Mouse (Mus musculus) CH12.LX (cell line): Measurements from ENCODE around the gene Tas2r126. TPM values are rescaled to one million over a fixed set of nuclear protein-coding genes. Genes with fewer than 3 reads are reported as not detected.
A peak's percentile ranks its signal among the peaks of the same experiment; 100 is the strongest.

Experiments
- DNase-seq: peaks from one replicate; pipeline ENCODE4 v3.0.0-alpha.2; 2013; ENCODE audit errors: extremely low read depth
- H3K27ac ChIP-seq: 2 replicates; pipeline ENCODE4 v1.5.1; 2012; ENCODE audit warnings: low read depth, mild to moderate bottlenecking, control low read depth, moderate library complexity; ENCODE audit not compliant: insufficient read depth
- H3K27me3 ChIP-seq: replicated peaks from 2 replicates; pipeline ENCODE3; 2012; ENCODE audit warnings: inconsistent platforms
- H3K36me3 ChIP-seq, 2 experiments: replicated peaks in 1 of 2; 2 replicates each; pipeline versions ENCODE3 to v1.6.1; 2012; ENCODE audit warnings: inconsistent platforms in 1 of 2, low read length in 1 of 2, mild to moderate bottlenecking in 1 of 2, mixed read lengths in 1 of 2, moderate library complexity in 1 of 2; ENCODE audit not compliant: control insufficient read depth in 1 of 2, insufficient read depth in 1 of 2
- H3K4me1 ChIP-seq, 2 experiments: 2 replicates each; pipeline ENCODE4 v1.6.1; 2012; ENCODE audit warnings: inconsistent platforms in 1 of 2, moderate library complexity in 1 of 2; ENCODE audit not compliant: insufficient read depth in 2 of 2, control insufficient read depth in 1 of 2
- H3K4me2 ChIP-seq: 2 replicates; pipeline ENCODE4 v1.6.1; 2012; ENCODE audit warnings: low read depth, mild to moderate bottlenecking, control low read depth; ENCODE audit not compliant: poor library complexity, insufficient read depth, severe bottlenecking
- H3K4me3 ChIP-seq, 3 experiments: fragments of 150-350 bp in 1 of 3; sonication (generic) in 1 of 3; replicated peaks in 1 of 3; 2 replicates each; pipeline versions ENCODE3 to v1.5.1; 2011 to 2012; ENCODE audit warnings: low read depth in 2 of 3, low read length in 2 of 3, mild to moderate bottlenecking in 2 of 3, moderate library complexity in 2 of 3, control low read depth in 1 of 3, improper control_type of control experiment in 1 of 3, inconsistent platforms in 1 of 3, mixed read lengths in 1 of 3; ENCODE audit not compliant: poor library complexity in 1 of 3
- H3K79me2 ChIP-seq: replicated peaks from 2 replicates; pipeline ENCODE4 v1.6.1; 2012; ENCODE audit warnings: mild to moderate bottlenecking, moderate library complexity; ENCODE audit not compliant: control insufficient read depth, poor library complexity, insufficient read depth, severe bottlenecking; ENCODE audit errors: extremely low read depth
- H3K9ac ChIP-seq: 2 replicates; pipeline ENCODE4 v1.6.1; 2012; ENCODE audit warnings: low read depth, mild to moderate bottlenecking, control low read depth, moderate library complexity; ENCODE audit not compliant: insufficient read depth
- H3K9me3 ChIP-seq: replicated peaks from 2 replicates; pipeline ENCODE3; 2012; ENCODE audit warnings: low read length, inconsistent platforms, mixed read lengths
- BHLHE40 ChIP-seq: IDR thresholded peaks from 2 replicates; pipeline ENCODE4 v1.6.1; 2011; ENCODE audit warnings: mild to moderate bottlenecking, low read depth, low read length, improper control_type of control experiment
- CHD1 ChIP-seq: IDR thresholded peaks from 2 replicates; pipeline ENCODE4 v1.6.1; 2012; ENCODE audit warnings: low read depth, low read length, improper control_type of control experiment, inconsistent platforms
- CHD2 ChIP-seq: IDR thresholded peaks from 2 replicates; pipeline ENCODE4 v1.6.1; 2011; ENCODE audit warnings: low read length, improper control_type of control experiment
- CTCF ChIP-seq, 2 experiments: IDR thresholded peaks in 1 of 2; conservative IDR thresholded peaks in 1 of 2; 2 replicates each; pipeline ENCODE4 v1.5.1; 2011 to 2012; ENCODE audit warnings: low read depth in 2 of 2, low read length in 2 of 2, improper control_type of control experiment in 1 of 2, inconsistent platforms in 1 of 2, mild to moderate bottlenecking in 1 of 2, moderate library complexity in 1 of 2
- E2F4 ChIP-seq: IDR thresholded peaks from 2 replicates; pipeline ENCODE4 v1.6.1; 2011; ENCODE audit warnings: low read depth, low read length, improper control_type of control experiment; ENCODE audit not compliant: insufficient replicate concordance
- ELF1 ChIP-seq: IDR thresholded peaks from 2 replicates; pipeline ENCODE4 v1.6.1; 2014; ENCODE audit warnings: low read depth, mild to moderate bottlenecking, inconsistent platforms, low read length, improper control_type of control experiment
- EP300 ChIP-seq: IDR thresholded peaks from 2 replicates; pipeline ENCODE4 v1.6.1; 2011; ENCODE audit warnings: low read length, improper control_type of control experiment
- ETS1 ChIP-seq: conservative IDR thresholded peaks from 2 replicates; pipeline ENCODE4 v1.6.1; 2012; ENCODE audit warnings: low read depth, mild to moderate bottlenecking, inconsistent platforms, low read length, improper control_type of control experiment, moderate library complexity
- IRF4 ChIP-seq: IDR thresholded peaks from 2 replicates; pipeline ENCODE4 v1.6.1; 2014; ENCODE audit warnings: low read depth, mild to moderate bottlenecking, inconsistent platforms, low read length, improper control_type of control experiment
- JUND ChIP-seq: conservative IDR thresholded peaks from 2 replicates; pipeline ENCODE4 v1.6.1; 2011; ENCODE audit warnings: low read depth, low read length, improper control_type of control experiment
- MAFK ChIP-seq: IDR thresholded peaks from 2 replicates; pipeline ENCODE4 v1.6.1; 2011; ENCODE audit warnings: low read length, improper control_type of control experiment; ENCODE audit not compliant: insufficient replicate concordance
- MAZ ChIP-seq: IDR thresholded peaks from 2 replicates; pipeline ENCODE4 v1.6.1; 2012; ENCODE audit warnings: low read depth, mild to moderate bottlenecking, inconsistent platforms, low read length, improper control_type of control experiment, moderate library complexity
- MEF2A ChIP-seq: IDR thresholded peaks from 2 replicates; pipeline ENCODE4 v1.6.1; 2014; ENCODE audit warnings: low read depth, mild to moderate bottlenecking, inconsistent platforms, low read length, improper control_type of control experiment, borderline replicate concordance
- MXI1 ChIP-seq: IDR thresholded peaks from 2 replicates; pipeline ENCODE4 v1.6.1; 2011; ENCODE audit warnings: mild to moderate bottlenecking, low read depth, low read length, improper control_type of control experiment
- MYC ChIP-seq: IDR thresholded peaks from 2 replicates; pipeline ENCODE4 v1.6.1; 2011; ENCODE audit warnings: low read depth, mild to moderate bottlenecking, improper control_type of control experiment, low read length
- POLR2A ChIP-seq: IDR thresholded peaks from 2 replicates; pipeline ENCODE4 v1.6.1; 2011; ENCODE audit warnings: low read depth, mild to moderate bottlenecking, improper control_type of control experiment, low read length
- RAD21 ChIP-seq: IDR thresholded peaks from 2 replicates; pipeline ENCODE4 v1.6.1; 2011; ENCODE audit warnings: low read depth, mild to moderate bottlenecking, low read length, improper control_type of control experiment, moderate library complexity
- RCOR1 ChIP-seq: conservative IDR thresholded peaks from 2 replicates; pipeline ENCODE4 v1.6.1; 2012; ENCODE audit warnings: low read depth, mild to moderate bottlenecking, inconsistent platforms, low read length, improper control_type of control experiment
- SIN3A ChIP-seq: IDR thresholded peaks from 2 replicates; pipeline ENCODE4 v1.6.1; 2012; ENCODE audit warnings: low read length, improper control_type of control experiment, inconsistent platforms
- SMC3 ChIP-seq: IDR thresholded peaks from 2 replicates; pipeline ENCODE4 v1.6.1; 2011; ENCODE audit warnings: low read depth, low read length, improper control_type of control experiment
- TCF12 ChIP-seq: IDR thresholded peaks from 2 replicates; pipeline ENCODE4 v1.6.1; 2014; ENCODE audit warnings: low read depth, mild to moderate bottlenecking, inconsistent platforms, low read length, improper control_type of control experiment
- UBTF ChIP-seq: IDR thresholded peaks from 2 replicates; pipeline ENCODE4 v1.6.1; 2012; ENCODE audit warnings: low read depth, mild to moderate bottlenecking, inconsistent platforms, low read length, improper control_type of control experiment, moderate library complexity
- USF1 ChIP-seq: IDR thresholded peaks from 2 replicates; pipeline ENCODE4 v1.6.1; 2014; ENCODE audit warnings: low read depth, mild to moderate bottlenecking, inconsistent platforms, low read length, improper control_type of control experiment
- USF2 ChIP-seq: conservative IDR thresholded peaks from 2 replicates; pipeline ENCODE4 v1.6.1; 2011; ENCODE audit warnings: low read depth, low read length, improper control_type of control experiment
- ZMIZ1 ChIP-seq: IDR thresholded peaks from 2 replicates; pipeline ENCODE4 v1.6.1; 2012; ENCODE audit warnings: low read depth, mild to moderate bottlenecking, inconsistent platforms, low read length, improper control_type of control experiment
- ZNF384 ChIP-seq: IDR thresholded peaks from 2 replicates; pipeline ENCODE4 v1.6.1; 2012; ENCODE audit warnings: low read depth, low read length, improper control_type of control experiment, inconsistent platforms
- dilution Hi-C: fragments of 300-500 bp; cut with MboI; formaldehyde crosslinking; loops from 2 replicates; pipeline ENCODE4 v1.14.3; 2020; ENCODE audit warnings: low sequenced_read_pairs; ENCODE audit not compliant: extremely low pct_unique_long_range_greater_than_20kb, extremely low pct_ligation_motif_present
- in situ Hi-C: fragments of 300-500 bp; cut with MboI; formaldehyde crosslinking; loops from 3 replicates; pipeline ENCODE4 v1.14.3; 2019; ENCODE audit warnings: low sequenced_read_pairs, low pct_ligation_motif_present, low pct_unique_long_range_greater_than_20kb, mixed read lengths
- polyA plus RNA-seq: library from polyadenylated mRNA; unstranded; fragments of >175 nt; gene quantifications from 2 replicates; pipeline ENCODE4 v1.2.1, GENCODE M21; 2012; ENCODE audit warnings: low read depth; ENCODE audit not compliant: insufficient read length
- total RNA-seq, 2 experiments: library from RNA; depleted of rRNA; stranded (reverse); fragments of 300-350 nt in 1 of 2; fragments of >200 nt in 1 of 2; gene quantifications; 2 replicates each; pipeline ENCODE4 v1.2.3; 2012 to 2014

Gene Tas2r126
- total and polyA plus RNA-seq, 3 experiments = not detected

DNA sequence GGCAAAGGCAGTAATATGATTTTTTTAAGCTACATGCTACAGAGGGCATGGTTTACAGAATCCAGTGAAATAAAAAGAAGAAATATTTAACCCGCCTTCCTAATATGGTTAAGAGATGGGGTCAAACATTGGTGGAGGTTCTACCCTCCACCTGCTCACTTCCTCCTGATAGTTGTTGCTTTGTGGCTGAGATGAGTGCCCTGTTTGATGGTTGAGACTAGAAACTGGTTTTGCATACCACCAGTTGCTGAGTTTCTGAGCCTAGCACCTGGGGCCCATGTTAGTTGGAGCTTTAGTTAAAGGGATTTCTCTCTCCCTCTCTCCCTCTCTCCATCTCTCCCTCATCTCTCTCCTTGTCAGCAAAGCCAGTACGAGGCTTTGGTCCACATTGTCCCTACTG lies 13.0 kb downstream of the Tas2r126 start:
- H3K27ac ChIP-seq = no peak overlapping the region
- DNase-seq = peak; percentile 69
- H3K4me1 ChIP-seq = peaks cover 0 to 32% of the 10 kb centered on the region in 2 experiments; a peak in 3 of 4 replicates
- dilution Hi-C loops (no loop called here), in situ Hi-C loops (no loop called here)
- H3K9ac ChIP-seq = no peak overlapping the region
- H3K79me2 ChIP-seq = no peaks in the 10 kb centered on the region
- H3K9me3 ChIP-seq = no peaks in the 10 kb centered on the region
- H3K36me3 ChIP-seq = no peaks in the 10 kb centered on the region
- H3K27me3 ChIP-seq = no peaks in the 10 kb centered on the region
- H3K4me2 ChIP-seq = peak overlapping the region; percentile 63; the same call in 1 of the 2 replicates
- no peak overlapping the region for H3K4me3 ChIP-seq
- TF ChIP-seq MYC (0 out of 2 replicates have a peak, but pooled peaks have one; percentile 35), ETS1 (peak; percentile 40), SMC3 (no peak), ZNF384 (no peak), JUND (no peak), BHLHE40 (peak; percentile 12; the same call in 1 of the 2 replicates), CHD2 (peak; percentile 46; the same call in 1 of the 2 replicates), MAZ (no peak), RCOR1 (0 out of 2 replicates have a peak, but pooled peaks have one; percentile 42), SIN3A (no peak), USF2 (no peak), E2F4 (no peak), MXI1 (no peak), RAD21 (no peak), USF1 (no peak), EP300 (peak; percentile 78), IRF4 (peak; percentile 68; the same call in 1 of the 2 replicates), TCF12 (peak; percentile 58; the same call in 1 of the 2 replicates), MAFK (no peak), ZMIZ1 (no peak), CHD1 (no peak), ELF1 (no peak)

DNA sequence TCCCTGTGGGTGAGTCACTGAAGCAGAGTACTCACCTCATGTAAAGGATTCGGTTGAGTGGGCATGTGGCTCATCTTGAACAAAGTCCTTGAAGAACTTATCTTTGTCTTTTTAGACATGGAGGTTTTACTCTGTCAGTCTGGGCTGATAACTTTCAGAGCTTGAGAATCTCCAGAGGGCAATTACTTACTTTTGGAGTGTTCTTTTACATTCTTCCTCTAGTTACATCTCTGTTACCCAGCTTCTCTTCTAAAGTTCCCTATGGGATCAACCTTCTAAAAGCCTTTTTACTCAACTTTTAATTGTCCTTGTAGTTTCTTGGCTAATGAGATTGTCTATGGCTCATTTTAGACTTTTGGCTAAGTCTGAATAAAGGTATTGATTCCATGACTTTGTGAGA lies 30.8 kb downstream of the Tas2r126 start, which contains the start of gene Olfr458:
Gene Olfr458, minus strand, starts transcription at position 101 of the 400 bp plus-strand sequence.
- in situ Hi-C loops (no loop called here), dilution Hi-C loops (no loop called here)
- Histone ChIP-seq H3K9me3 (no peaks in the 10 kb centered on the region), H3K4me1 (peaks cover 0 to 5% of the 10 kb centered on the region in 2 experiments; a peak in 1 of 4 replicates), H3K4me2 (no peak within 1 kb of the TSS), H3K9ac (no peak within 1 kb of the TSS), H3K4me3 (no peak within 1 kb of the TSS), H3K27me3 (no peaks in the 10 kb centered on the region), H3K36me3 (no peaks in the 10 kb centered on the region), H3K27ac (no peak within 1 kb of the TSS), H3K79me2 (no peaks in the 10 kb centered on the region)
- DNase-seq = no peak
- no peak for TF ChIP-seq ZMIZ1
- no peak for TF ChIP-seq MYC
- no peak for TF ChIP-seq POLR2A
- no peak for TF ChIP-seq ZNF384
- TF ChIP-seq MEF2A = no peak
- TF ChIP-seq IRF4 = no peak
- no peak for TF ChIP-seq TCF12
- TF ChIP-seq UBTF = no peak
- TF ChIP-seq RAD21 = no peak
- TF ChIP-seq CHD2 = no peak
- no peak for TF ChIP-seq SMC3
- no peak for TF ChIP-seq CTCF (conservative IDR thresholded peaks at IDR 0.05 in 1 of 2, IDR thresholded peaks at IDR 0.05 in 1 of 2; ENCODE audit: low read depth in 2 of 2, low read length in 2 of 2)
- TF ChIP-seq BHLHE40 = no peak
- TF ChIP-seq JUND = no peak
